Mouse (Mus musculus) WW6 (cell line): ENCODE measurements around the gene Gm3448.
"Not testable (repeated sequence)": the region's sequence is repeated elsewhere in the genome, so short reads cannot be mapped to it uniquely, and the experiment has no call there.

ENCODE experiments used
- DNase-seq: peaks from one replicate; pipeline ENCODE4 v3.0.0-alpha.2; 2013; ENCODE audit warnings: low read depth, low spot score

Gm3448 gene

GRCm38 (mm10) chr17:15041175-15041729, at the start of gene Gm3448, which contains the start of the genes Ermard and Tcte3:
TSS of gene Gm3448 (minus strand) at chr17:15041537.
TSS of gene Ermard (plus strand) at chr17:15041208.
TSS of gene Tcte3 (minus strand) at chr17:15041488.
- not testable (repeated sequence) for DNase-seq

DNA sequence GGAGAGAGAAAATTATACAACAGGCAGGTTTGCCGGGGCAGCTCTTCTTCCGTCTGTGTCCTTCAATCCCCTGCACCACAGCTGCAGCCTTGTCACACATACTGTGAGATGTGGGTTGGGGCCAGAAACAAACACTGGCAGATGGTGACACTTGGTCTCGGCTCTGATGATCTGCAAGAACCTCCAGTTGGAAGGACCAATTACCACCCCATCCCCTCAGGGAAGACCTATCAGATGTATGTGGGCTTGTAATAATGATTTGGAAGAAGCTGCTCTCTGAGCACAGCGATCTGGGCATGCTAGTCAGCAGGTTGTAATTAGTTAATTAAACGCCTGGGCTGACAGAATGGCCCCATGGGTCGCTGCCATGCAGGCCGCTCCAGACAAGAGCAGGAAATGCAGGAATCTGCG, 47.3 kb upstream of the Gm3448 start:
- no peak for DNase-seq

- no peak for DNase-seq
Measured at GRCm38 (mm10) chr17:15088166-15088565, 46.8 kb upstream of the Gm3448 start.

DNA sequence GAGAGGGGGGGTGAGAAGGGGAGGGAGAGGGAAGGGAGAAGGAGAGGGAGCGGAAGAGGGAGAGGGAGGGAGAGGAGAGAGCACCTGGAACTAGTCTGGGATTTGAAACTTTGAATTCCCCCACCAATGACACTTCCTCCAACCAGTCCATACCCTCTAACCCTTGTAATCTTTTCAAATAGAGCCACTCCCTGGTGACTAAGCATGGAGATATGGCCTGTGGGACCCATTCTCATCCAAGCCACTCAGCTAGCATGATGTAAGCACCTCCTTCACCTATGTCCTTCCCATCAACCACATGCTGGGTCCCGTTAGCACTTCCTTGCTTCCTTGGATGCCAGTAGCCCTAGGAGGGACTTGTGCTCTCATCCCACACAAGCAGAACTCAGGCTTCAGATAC, 43.7 kb upstream of the Gm3448 start:
- DNase-seq: no peak

DNA sequence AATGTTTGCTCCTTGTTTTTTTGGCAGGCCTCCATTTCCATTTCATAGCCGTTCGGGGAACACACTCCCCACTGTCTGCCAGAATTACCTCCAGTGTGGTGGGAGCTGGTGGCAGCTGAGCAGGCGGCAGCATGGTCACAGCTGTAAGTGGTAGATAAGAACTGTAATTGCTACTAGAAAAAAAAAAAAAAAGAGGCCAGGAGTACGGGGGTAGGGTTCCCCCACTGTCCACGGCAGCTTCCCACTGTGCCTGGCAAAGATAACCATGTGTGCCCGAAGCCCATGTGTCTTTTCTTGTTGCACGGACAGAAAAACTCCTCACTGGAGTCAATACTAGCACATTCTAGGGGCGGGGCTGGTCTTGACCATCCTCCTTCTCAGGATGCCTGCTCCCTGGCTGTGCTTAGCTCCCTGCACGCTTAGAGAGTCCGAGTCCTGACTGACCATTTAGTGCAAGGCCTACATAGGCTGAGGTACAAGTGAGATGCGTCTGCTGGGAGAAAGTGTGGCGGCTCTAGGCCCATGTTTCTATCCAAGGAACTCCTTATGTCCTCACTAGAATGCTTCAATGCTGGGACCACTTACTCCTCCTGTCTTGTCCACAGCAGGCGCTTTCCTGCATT, 43.0 kb upstream of the Gm3448 start:
- no peak for DNase-seq

GRCm38 (mm10) chr17:15077536-15077935, 36.2 kb upstream of the Gm3448 start:
- DNase-seq: no peak

DNA sequence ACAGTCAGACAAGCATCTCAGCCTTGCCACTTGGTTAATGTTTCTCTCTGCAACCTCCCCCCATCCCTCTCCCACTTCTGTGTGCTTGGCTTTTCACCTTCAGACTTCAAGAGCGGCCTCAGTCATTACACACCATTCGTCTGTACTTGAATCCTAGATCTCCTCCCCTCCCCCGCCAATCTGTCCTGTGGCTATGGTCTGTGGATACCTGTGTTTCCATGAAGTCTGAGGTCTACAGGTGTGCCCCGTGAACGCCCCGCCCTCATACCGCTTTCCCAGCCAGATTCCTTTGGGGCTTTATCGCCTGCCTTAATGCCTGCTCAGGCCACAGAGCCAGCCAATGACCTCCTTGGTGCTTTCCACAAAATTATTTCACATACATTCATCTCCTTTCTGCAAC, 33.7 kb upstream of the Gm3448 start:
- no peak for DNase-seq

DNA sequence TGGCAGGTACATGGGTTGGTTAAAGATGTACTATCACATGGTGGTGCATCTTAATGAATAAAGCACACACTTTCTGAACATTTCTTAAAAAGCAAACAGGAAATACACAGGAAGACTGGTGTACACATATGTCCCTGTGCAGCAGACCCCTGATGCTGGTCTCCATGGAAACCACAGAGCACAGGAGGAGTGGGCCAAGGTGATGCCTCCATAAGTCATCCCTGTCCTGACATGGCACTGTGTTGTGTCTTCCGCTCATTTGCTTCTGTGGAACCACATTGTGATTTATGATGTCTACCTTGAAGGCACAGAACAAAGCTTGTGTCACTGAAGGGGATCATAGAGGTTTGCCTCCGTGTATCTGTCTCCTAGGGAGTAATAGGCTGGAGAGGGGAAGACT, 30.9 kb upstream of the Gm3448 start:
- no peak for DNase-seq

DNA sequence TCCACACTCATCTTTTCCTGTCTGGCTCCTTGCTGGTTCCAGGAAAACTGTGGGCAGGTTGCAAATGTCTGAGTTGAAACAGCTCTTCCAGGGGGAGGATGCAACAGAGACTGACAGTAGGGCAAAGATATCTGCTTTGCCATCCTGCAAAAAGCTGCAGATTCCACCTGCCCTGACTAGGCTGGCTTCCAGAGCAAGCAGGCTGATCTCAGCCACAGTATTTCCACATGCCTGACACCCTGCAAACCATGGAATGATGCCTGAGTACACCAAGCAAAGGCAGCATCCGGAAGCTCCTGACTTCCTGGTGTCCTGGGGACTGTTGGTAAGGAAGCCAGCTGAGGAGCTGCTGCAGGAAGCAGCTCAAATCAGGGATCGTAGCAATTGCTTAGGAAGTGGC, 27.8 kb upstream of the Gm3448 start:
- no peak for DNase-seq

GRCm38 (mm10) chr17:15068040-15068792, 26.9 kb upstream of the Gm3448 start:
- no peak for DNase-seq

DNA sequence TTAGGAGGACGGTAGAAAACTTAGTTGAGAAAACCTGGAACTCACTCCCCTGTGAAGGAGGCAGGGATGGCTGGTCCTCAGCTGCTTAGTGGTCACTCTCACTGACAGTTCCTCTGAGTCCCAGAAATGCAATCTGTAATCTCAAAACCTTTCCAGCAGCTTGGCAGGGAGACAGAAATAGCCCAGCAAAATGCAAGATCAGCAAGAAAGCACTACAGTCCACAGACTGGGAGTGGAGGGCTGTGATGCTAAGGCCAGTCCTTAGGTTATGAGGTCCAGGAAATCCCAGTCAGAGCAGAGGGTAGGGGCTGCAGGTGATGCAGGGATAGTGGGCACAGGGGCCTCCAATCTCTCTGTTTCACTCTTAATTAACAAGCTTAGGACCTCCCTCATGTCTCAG, 25.6 kb upstream of the Gm3448 start:
- DNase-seq: no peak

- DNase-seq: no peak
Measured at GRCm38 (mm10) chr17:15066066-15066465, 24.7 kb upstream of the Gm3448 start.

- DNase-seq: peak; percentile 36
Measured at GRCm38 (mm10) chr17:15065391-15066024, 24.2 kb upstream of the Gm3448 start.

DNA sequence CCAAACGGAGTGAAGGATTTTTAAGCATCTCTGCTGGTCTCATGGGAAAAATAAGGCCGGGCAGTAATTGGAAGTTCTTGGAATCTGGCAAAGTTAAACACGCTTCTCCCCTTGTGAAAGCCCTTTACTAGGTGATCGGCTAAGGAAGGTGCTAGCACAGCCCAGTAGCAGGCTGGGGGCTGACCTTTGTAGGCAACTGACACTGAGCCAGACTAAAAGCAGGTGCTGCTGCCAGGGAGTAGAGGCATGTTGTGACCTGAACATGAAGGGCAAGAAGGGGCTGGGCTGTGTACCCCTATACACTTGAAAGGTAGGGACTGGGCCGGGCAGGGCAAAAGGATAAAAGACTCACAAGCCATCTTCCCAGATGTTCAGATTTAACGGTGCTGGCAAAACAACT, 19.0 kb upstream of the Gm3448 start:
- no peak for DNase-seq

- DNase-seq: no peak
Measured at GRCm38 (mm10) chr17:15059646-15060045, 18.3 kb upstream of the Gm3448 start.

DNA sequence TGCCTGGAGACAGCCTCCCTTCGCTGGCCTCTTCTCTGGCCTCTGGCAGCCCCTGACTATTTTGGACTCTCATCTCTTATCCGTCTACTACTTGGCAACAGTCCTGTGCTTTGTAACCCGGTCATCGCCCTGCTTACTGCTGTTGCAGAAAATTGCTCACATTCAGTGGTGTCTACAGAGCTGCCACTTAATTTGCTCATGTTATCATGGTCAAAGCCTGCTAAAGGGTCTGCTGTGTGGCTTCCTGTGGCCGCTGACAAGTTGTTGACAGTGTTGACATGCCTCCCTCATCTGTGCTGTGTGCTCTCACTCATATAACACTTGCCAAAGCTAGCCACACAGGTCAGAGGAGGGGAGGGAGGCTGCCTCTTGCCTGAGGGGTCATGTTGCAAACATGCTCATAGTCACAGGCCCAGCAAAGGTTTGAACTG, 16.8 kb upstream of the Gm3448 start:
- DNase-seq: no peak

DNA sequence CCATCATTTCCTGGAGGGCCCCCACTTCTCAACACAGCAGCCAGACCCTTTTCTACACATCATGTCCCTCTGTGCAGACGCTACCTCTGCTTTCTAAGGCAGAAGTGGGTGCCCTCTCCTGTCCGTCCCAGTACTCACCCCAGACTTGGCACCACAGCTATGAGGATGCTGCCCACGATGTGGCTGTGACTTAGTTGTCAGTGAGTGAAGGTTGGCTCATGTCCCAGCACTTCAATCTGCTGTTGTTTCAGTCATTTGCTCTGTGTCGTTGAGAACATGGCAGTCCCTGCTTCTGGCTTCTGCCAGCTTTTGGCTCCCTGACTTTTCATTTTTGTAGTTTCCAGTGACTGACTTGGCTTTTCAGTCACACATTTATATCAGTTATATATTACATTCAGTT, 14.6 kb upstream of the Gm3448 start:
- no peak for DNase-seq

DNA sequence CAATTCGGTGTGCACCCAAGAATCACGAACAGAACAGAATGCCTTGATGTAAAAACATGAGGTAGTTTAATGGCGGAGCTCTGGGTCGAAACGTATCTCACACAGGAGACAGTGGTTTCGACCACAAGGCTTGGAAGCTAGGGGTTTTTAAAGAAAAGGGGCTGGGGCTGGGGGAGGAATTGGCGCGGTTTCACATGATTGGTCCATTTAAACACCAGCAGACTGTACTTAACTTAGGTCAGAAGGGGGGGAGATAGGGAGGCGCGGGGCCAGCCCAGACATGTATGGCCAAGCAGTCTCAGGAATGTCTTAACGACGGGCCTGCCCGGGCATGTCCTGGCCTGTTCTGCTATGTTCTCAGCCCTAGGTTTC, 12.5 kb upstream of the Gm3448 start:
- DNase-seq: not testable (repeated sequence)

DNA sequence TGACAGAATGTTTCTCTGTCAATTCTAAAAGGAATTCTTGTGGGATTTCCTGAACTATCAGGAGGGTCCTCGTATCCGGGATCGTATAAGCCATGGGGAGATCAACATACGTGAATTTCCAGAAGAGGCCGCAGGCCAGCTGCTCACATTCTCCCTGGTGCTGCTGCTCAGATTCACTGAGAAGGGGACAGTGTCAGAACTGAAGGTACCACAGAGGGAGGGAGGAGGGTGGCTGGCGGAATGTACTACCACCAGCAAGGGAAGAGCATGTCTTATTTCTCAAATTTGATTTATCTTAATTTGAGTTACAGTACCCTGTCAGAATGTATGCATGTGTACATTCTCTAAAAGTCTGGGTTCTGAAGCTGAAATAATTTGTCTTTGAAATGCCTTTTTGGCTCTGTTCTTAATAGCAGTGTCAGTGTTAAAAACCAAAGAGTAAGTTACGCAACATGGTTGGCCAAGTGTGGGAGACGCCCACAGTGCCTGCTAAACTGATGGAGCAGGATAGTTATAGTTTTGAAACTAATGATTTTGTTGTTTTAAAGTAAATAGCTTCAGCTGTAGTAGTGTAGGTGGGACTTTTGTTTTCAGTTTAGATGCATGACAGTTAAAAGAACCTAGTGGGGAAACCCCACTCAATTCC, 12.0 kb upstream of the Gm3448 start:
- DNase-seq: not testable (repeated sequence)

- DNase-seq: not testable (repeated sequence)
Measured at GRCm38 (mm10) chr17:15052766-15053165, 11.4 kb upstream of the Gm3448 start.

GRCm38 (mm10) chr17:15050338-15050737, 9.0 kb upstream of the Gm3448 start:
- not testable (repeated sequence) for DNase-seq

GRCm38 (mm10) chr17:15040455-15040854, 882 bp downstream of the Gm3448 start:
- DNase-seq: not testable (repeated sequence)
